Mouse (Mus musculus) c-Kit-positive CD71-negative TER-119-negative erythroid progenitor cells, embryonic 14.5 days (primary cell): ENCODE results near the gene Tmem91.
A peak's percentile ranks its signal among the peaks of the same experiment; 100 is the strongest.
"Not testable (repeated sequence)": the region's sequence is repeated elsewhere in the genome, so short reads cannot be mapped to it uniquely, and the experiment has no call there.

Experiments
- DNase-seq: peaks from one replicate; pipeline ENCODE4 v3.0.0-alpha.2; 2013; ENCODE audit warnings: low read depth

Gene Tmem91

DNA sequence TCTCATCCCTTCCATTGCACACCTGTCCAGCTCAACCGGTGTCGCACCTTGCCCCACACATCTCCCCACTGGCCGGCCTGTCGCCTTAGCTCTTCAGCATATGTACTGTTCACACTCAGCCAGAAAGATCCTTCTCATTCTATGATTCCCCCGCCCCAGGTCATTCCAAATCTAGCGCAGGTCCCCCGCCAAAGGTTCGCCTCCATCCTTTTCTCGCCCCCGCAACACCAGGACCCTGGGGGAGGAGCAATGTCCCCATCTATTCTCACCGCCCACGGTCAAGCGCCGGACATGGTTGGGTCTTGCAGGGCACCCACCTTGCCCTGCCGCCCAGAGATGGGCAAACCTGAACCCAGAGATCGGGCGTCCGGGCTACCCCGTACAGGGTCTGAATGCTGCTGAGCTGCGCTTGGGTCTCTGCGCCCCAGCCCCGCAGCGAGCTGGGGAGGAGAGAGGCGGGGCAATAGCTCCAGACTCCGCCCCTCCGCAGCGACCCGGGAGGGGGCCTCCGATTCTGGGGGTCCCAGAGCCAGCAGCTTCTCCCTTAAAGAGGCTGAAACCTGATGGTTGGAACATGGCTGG, at the start of gene Tmem91:
Gene Tmem91 (minus strand): TSS at position 448 of the 582 bp plus-strand sequence.
- no peak for DNase-seq

- not testable (repeated sequence) for DNase-seq
Measured at GRCm38 (mm10) chr7:25721776-25722175, 46.8 kb upstream of the Tmem91 start.

- DNase-seq: no peak
Measured at GRCm38 (mm10) chr7:25720760-25721159, 45.8 kb upstream of the Tmem91 start.

- DNase-seq: peak; percentile 58
Measured at GRCm38 (mm10) chr7:25719761-25720610, 45.0 kb upstream of the Tmem91 start.

DNA sequence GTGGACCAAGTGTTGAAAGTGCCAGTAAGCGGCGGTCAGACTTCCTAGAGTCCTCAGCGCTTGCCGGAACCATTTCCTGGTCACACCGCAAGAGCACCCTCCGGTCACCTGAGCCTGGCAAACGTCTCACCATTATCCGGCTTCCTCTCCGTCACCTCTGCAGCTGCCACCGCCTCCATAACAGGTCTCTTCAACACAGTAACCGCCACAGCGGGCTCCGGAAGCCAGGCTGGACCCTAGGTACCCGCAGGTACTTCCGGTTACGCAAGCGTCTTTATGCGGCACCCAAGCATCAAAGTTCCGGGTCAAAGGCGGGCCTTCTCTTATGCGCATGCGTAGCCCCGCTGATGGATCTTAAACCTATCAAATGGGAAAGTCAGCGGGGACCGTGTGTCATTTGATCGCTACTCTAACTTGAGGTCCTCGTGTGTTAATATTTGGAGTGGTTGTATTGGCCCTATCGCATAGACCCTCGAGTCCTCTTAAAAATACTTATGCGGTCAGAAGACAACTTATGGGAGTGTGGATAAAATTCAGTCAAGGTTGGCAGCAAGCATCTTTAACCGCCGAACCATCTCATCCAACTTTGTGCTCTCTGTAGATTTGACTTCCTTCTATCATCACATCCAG, 43.9 kb upstream of the Tmem91 start, which contains the start of gene Ccdc97:
Gene Ccdc97 (minus strand): TSS at position 301 of the 630 bp plus-strand sequence.
- peak; percentile 98 for DNase-seq

- no peak for DNase-seq
Measured at GRCm38 (mm10) chr7:25717478-25717877, 42.5 kb upstream of the Tmem91 start.

DNA sequence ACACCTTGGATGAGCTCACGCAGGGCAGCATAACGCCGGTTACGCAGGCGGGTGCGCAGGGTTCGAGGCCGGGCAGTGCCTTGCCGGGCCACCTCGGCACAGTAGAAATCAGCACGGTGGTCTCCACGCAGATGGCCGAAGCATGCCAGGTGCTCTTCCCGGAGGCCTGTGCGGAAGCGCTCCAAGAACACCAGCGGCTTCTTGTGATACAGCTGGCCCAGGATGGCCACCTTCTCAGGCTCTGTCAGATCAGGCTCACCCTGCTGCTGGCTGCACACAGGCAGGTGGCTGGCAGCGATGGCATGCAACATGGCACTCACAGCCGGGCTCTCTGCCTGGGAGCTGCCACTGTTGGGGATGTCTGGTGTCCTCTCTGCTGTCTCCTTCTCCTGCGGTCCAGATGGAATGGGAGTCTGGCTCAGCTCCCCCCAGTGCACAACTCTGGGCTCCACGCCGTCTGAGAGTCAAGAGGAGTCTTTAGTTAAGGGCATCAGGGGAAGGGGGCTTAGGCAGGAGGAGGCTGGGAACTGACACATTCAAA, 40.8 kb upstream of the Tmem91 start:
- DNase-seq: no peak

DNA sequence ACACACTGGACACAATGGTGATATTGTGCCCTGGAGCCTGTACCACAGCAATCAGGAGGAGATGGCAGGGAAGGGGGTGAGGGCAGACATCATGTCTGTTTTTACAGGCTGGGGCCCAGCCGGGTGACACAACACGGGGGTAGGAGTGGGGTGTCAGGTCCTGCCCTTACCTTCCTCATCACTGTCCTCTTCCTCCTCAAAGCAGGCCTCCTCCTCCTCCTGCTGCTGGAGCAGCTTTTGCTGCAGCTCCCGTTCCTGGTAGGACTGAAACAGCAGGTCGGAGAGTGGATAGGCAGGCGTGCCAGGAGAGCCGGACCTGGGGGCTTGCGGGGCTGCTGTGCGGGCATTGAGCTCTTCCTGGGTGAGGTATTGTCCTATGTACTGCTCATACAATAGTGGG, 39.6 kb upstream of the Tmem91 start:
- no peak for DNase-seq

DNA sequence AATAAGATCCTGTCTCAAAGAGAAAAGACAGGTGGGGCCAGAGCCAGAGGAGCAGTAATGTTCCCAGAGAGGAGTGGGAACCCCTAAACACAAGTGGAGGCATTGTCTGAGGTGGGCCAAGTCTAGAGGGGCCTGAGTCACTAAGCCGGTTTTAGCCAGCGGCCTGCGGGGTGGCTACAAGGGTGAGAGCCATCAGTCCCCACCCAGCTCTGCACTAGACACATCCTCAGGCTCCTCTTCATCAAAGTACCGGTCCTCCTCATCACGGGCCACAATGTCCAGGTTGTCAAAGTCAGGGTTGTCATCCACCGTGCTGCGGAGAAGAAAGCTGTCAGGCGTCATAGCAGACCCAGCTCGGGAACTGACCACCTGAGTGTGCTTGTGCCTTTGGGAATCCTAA, 37.8 kb upstream of the Tmem91 start:
- DNase-seq: no peak

DNA sequence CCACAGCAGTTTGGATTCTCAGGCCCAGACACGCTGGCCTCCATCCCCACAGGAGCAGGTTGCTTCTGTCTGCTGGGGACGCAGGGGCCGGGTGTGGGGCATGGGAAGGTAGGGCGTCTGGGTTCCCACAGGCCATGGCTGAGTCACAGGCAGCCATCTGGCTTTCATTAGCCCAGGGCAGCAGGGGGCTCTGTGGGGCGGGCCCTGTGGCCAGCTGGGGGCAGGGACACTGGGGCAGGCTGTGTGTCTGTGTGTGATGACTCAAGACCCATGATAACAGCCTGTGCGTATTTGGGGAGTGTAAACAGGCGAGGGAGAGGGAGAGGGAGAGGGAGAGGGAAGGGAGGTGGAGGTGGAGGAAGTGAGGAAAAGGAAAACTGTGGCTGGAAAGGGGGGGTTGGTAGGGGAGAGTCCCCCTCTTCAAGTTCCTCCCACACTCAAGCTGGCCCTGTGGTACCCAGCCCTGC, 36.8 kb upstream of the Tmem91 start:
- peak; percentile 53 for DNase-seq

GRCm38 (mm10) chr7:25711165-25711564, 36.2 kb upstream of the Tmem91 start:
- DNase-seq: no peak

DNA sequence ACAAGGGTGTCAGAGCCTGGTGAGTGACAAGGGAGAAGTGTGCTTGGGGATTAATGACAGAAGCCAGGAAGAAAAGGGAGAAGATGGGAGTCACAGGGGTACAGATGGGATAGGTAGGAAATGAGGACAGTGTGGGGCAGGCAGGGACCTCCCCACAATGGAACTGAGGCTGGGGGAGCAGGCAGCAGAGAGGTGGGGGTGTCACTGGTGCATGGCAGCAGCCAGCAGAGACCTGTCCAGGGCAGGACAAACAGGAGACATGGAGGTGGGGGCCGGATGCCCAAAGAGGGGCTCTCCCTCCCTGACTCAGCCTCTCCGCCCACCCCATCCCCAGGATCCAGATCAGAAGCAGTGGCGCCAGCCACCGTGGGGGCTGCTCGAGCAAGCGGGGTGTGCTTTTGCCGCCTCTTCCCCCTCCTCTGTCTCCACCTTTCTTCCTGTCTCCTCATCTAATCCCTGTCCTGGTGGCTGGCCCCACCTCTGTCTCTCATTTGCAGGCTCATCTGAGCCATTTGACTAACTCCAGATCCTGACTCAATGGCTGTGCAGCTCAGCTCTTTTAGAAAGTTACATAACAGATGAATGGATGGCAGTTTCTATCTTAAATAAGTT, 35.7 kb upstream of the Tmem91 start:
- DNase-seq: no peak

GRCm38 (mm10) chr7:25709961-25710360, 35.0 kb upstream of the Tmem91 start:
- no peak for DNase-seq

DNA sequence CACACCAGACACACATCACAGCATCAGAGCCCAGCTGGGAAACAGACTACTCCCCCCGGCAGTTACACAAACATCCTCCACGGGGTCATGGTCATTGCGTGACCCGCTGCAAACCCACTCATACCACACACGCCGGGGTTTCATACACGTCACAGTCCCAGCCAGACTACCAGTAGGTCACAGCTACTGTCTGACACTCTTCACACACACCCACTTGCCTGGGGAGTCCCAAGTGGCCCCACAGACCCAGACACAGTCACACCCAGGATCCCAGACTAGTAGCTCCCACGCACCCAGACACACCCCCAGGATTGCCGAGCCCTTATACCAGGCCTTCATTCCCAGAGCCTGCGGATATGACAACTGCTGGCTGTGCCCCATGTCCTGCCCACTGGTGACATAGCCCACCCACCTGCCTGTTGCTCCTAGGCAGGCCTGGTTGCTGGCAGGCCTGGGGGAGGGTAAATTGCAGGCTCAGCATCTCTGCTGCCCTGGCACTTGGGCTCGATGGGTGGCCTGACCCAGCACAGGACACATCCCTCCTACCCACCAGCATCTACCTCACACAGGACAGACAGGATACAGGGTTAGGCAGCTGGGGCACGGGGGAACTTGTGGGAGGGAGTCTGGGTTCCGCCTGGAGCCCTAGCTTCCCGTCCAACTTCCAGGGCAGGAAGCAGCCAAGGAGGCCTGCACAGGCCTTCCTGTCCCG, 32.8 kb upstream of the Tmem91 start:
- DNase-seq: no peak

DNA sequence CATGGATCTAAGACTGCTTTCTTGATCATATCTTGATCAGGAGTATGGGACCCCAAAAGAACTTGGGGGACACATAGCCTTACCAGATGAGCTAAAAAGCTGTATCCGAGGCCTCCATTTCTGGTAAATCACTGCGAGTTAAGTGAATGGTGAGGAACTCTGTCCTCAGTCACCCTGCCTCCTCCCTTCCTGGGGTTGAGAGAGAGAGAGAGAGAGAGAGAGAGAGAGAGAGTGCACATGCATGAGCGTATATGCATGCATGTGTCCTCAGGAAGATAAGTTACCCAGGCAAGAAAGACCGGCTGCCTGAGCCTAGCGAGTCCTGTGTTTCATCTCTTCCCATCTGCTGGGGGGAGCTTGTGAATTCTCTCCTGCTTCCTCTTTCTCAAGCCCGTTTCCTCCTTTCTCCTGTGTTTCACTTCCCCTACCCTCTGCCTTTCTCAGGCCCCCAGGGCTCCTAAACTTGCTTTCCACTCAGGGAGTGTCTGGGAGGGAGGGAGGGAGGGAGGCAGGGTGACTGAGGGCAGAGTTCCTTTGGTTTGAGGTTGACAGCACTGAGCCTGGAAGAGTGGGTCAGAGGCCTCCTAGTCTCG, 31.7 kb upstream of the Tmem91 start:
- no peak for DNase-seq

DNA sequence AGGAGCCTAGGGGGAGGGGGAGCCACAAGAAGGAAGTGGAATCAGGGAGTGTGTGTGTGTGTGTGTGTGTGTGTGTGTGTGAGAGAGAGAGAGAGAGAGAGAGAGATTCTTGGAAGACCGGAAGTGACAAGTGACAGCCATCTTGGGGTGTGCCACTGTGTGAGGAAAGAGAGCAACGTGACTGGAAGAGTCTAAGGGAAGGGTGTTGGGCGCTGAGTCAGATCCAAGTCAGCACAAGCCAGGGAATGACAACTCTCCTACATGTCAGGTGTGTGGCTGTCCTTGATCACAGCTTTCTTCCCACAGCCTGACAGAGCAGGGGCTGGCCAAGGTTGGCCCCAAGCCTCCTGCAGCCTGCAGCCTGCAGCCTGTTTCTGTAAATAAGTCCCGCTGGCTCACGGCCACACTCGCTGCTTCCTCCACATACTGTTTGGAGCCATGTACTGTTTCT, 30.9 kb upstream of the Tmem91 start:
- DNase-seq: no peak

DNA sequence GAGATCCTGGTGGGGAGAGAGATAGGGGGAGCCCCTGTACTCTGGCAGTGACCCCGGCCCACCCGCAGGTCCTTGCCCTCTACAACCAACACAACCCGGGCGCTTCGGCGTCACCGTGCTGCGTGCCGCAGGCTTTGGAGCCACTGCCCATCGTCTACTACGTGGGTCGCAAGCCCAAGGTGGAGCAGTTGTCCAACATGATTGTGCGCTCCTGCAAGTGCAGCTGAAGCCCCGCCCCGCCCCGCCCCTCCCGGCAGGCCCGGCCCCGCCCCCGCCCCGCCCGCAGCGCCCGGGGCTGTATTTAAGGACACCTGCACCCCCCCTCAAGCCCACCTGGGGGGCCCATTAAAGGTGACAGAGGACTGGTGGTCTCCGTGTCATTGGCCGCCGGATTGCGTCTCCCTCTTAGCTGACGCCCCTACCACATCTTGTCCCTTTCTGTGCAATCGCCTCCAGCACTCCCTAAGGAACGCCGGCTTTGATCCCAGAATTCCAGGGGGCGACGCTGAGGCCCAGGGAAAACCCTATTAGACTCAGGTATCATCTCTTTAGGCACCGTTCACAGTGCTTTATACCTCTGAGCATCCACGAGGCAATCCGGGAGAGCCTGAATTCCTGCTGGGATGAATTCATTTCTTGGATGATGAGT, 29.9 kb upstream of the Tmem91 start:
- no peak for DNase-seq

- no peak for DNase-seq
Measured at GRCm38 (mm10) chr7:25703793-25704494, 29.0 kb upstream of the Tmem91 start.

GRCm38 (mm10) chr7:25702350-25702749, 27.4 kb upstream of the Tmem91 start:
- DNase-seq: no peak

GRCm38 (mm10) chr7:25700732-25701131, 25.8 kb upstream of the Tmem91 start:
- no peak for DNase-seq
